Mouse (Mus musculus) left cerebral cortex, postnatal 25 days (tissue): ENCODE measurements around the gene AF366264. TPM values are rescaled to one million over a fixed set of nuclear protein-coding genes. Genes with fewer than 3 reads are reported as not detected.
"Not testable (repeated sequence)": the region's sequence is repeated elsewhere in the genome, so short reads cannot be mapped to it uniquely, and the experiment has no call there.

ENCODE experiments used
- DNase-seq, 2 experiments: peaks; one replicate each; pipeline ENCODE4 v3.0.0; 2022; ENCODE audit warnings: low spot score in 2 of 2, mixed read lengths in 1 of 2
- intact Hi-C: fragments of 180-260 bp; cut with DNase I; formaldehyde crosslinking; loops from one replicate; pipeline ENCODE4 v1.15.1; 2025
- total RNA-seq, 2 experiments: library from RNA; stranded (reverse); gene quantifications; 2 replicates each; pipeline ENCODE4 v1.2.3; 2021

The AF366264 gene
- total RNA-seq: not detected

- DNase-seq, intact Hi-C loops: not testable (repeated sequence)
Measured at GRCm38 (mm10) chr8:13838289-13838688, at the start of gene AF366264. TSS of gene AF366264 (minus strand) at chr8:13838389.

GRCm38 (mm10) chr8:13843286-13843685, 5.1 kb upstream of the AF366264 start:
- DNase-seq: peak in 1 of 2 experiments; percentile 2
- intact Hi-C loops: not testable (repeated sequence)

DNA sequence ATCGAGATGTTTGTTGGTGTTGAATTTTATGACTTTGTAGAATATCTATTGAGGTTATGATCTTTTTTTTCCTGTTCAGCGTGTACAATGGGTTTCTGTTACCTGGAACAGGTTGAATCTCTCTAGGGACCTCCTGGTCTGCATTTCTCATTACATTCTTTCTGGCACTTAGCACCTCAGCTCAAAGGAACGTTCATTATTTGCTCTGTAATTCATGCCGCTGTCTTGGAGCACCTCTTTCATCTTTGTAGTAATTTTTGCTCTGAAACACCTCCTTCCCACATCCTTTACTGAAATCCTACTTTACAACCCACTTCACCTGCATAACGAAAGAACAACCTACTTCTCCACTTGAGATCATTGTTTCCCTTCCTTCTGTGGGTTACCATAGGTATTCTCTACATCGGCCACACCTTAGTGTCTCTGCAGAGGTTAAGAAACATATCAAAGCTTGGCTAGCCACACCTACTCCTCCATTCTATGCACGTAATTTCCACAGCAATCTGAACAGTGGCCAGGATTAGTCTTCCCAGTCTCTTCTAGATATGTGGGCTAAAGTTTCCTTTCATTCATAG, 9.5 kb downstream of the AF366264 start:
- intact Hi-C loops: no loop called here
- peak in 1 of 2 experiments; percentile 18 for DNase-seq

- DNase-seq: no peak
- intact Hi-C loops: no loop called here
Measured at GRCm38 (mm10) chr8:13799566-13799965, 38.6 kb downstream of the AF366264 start.

DNA sequence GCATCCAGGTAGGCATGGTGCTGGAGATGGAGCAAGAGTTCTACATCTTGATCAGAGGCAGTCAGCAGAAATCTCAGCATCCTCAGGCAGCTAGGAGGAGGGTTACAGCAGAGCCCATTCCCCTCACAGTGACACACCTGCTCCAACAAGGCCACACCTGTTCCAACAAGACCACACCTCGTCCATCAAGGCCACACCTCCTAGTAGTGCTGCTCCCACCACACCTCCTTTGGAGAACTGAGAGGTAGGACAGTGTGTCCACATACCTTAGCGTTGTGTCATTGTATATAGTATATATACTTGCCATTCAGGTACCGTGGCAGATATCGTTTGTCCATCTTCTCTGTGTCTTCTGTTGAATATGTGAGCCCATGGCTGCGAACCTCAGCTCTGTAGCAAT, 40.5 kb downstream of the AF366264 start:
- no peak for DNase-seq
- intact Hi-C loops: no loop called here

GRCm38 (mm10) chr8:13793746-13794101, 44.5 kb downstream of the AF366264 start:
- intact Hi-C loops: no loop called here
- DNase-seq: no peak

DNA sequence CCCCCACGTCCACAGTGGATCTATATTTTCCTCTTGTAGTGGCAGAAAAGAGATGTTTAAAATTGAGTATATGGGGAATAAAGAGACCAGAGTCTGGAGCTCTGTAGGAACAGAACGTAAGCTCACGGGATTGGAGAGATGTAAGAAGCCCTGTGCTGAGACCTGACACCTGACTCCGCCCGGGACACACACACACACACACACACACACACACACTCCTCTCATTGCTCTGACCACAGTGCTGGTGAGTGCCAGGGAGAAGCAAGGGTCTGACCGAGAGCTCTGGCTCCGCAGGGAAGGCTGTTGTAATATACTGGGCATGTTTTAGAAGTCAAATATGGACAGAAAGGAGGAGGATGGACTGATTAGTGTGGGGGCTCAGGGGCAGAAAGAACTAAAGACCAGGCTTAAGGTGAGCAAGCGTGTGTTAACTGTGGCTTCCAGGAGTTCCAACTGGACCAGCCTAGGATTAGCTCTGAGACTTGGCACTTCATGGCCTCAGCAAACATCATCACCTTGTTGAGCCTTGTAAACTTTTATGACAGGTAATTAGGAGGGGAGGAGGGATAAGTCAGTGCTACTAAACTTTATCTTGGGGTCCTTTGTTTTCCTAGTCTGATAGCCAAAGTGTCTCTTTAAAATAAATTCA, 45.0 kb downstream of the AF366264 start:
- no peak for DNase-seq
- intact Hi-C loops: no loop called here

DNA sequence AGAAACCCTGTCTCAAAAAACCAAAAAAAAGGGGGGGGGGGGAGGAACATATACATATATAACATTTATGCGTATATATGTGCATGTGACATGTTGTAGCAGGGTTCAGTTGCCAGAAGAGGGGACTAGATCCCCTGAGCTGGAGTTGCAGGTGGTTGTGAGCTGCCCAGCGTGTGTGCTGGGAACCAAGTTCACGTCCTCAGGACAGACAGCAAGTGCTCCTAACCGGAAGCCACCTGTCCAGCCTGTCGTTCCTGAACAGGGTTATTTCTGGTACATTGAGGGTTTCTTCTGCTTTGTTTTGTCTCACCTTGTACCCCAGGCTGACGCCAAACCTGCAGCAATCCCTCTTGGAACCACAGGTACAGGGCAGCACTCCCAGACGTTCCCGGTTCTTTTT, 48.6 kb downstream of the AF366264 start:
- intact Hi-C loops: loop anchor here (5.0 kb wide), 1 partner anchor 83 kb away; no protein-coding TSS in a partner anchor
- DNase-seq: no peak

DNA sequence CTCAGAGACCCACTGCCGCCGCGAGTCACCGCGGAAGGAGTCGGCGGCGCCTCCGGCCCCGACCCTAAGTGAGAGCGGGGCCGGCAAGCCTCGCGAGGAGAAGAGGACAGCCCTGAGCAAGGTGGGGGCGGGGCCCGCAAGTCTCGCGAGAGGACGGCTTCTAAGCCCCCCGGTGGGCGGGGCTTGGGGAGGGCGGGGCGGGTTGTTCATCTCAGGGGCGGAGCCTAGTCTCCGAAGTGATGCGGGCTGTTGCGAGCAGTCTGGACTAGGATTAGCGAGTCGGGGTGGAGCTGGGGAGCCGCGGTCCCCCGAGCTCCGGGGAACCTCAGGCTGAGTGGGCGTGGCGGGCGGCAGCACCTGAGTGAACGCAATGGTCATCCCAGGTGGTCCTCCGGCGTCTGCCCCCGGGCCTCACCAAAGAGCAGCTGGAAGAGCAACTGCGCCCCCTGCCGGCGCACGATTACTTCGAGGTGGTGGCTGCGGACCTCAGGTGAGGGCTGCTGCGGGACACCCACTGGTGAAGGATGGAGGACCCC, 52.4 kb downstream of the AF366264 start:
- intact Hi-C loops: loop anchor here (1.0 to 5.0 kb wide), 3 partner anchors 86 to 235 kb away; no protein-coding TSS in a partner anchor
- peak; percentile 95 to 96 for DNase-seq

DNA sequence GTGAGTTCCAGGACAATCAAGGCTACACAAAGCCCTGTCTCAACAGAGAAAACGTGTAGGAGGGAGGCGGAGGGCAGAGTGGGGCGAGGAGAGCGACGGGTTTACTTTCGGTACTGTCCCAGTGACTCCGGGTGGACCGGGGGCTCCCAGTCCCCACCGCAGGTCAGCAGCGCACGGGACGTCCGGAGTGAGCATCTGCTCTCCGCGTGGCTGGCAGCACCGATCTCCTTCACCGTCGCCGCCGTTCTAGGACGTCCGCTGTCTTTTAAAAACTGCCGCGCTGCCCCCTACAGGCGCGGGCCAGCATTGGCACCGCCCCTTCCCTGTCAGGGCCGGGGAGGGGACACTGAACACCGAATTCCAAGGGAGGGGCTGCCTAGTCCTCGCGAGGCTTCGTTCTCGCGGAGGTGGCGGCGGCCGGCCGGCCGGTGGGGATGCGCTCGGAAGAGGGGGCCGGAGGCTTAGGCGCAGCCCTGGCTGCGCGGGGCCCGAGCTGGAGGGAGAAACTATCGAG, 52.9 kb downstream of the AF366264 start, which contains the start of gene Upf3a:
Gene Upf3a, plus strand, starts transcription at position 366 of the 514 bp plus-strand sequence.
- intact Hi-C loops: loop anchor here (5.0 kb wide), 1 partner anchor 87 kb away; no protein-coding TSS in a partner anchor
- DNase-seq: peak; percentile 85 to 91

Other genes with a start within 250 kb of the AF366264 start
- gene Rasa3, start 160.8 kb downstream of the AF366264 start, total RNA-seq: 10 to 100 TPM; 56.7 TPM
- gene Cfap97d2, start 132.5 kb downstream of the AF366264 start, total RNA-seq: 1 to 10 TPM in 1 of 2 experiments, under 1 TPM in 1; 0.76 to 1.4 TPM
- gene Cdc16, start 80.7 kb downstream of the AF366264 start, total RNA-seq: 10 to 100 TPM; 49.6 to 51.6 TPM
- gene Upf3a, start 52.8 kb downstream of the AF366264 start, total RNA-seq: 10 to 100 TPM; 32.5 to 33.8 TPM
- gene Champ1, start 31.3 kb upstream of the AF366264 start, total RNA-seq: 10 to 100 TPM; 27.3 to 29.9 TPM
- 10 to 100 TPM; 35.9 to 37.0 TPM for gene Coprs, start 51.9 kb upstream of the AF366264 start, total RNA-seq